Mouse (Mus musculus) T-cell, adult 2 months (primary cell): ENCODE measurements at regions not wholly inside any gene's neighbourhood (a gene's known extent, or its start where the extent isn't known, plus 50 kb on each side); places are given as distances from the start of the nearest gene placed in this dataset.
"Not testable (repeated sequence)": the region's sequence is repeated elsewhere in the genome, so short reads cannot be mapped to it uniquely, and the experiment has no call there.

Source experiments
- DNase-seq: peaks from one replicate; pipeline ENCODE4 v3.0.0; 2022; ENCODE audit warnings: low spot score

DNA sequence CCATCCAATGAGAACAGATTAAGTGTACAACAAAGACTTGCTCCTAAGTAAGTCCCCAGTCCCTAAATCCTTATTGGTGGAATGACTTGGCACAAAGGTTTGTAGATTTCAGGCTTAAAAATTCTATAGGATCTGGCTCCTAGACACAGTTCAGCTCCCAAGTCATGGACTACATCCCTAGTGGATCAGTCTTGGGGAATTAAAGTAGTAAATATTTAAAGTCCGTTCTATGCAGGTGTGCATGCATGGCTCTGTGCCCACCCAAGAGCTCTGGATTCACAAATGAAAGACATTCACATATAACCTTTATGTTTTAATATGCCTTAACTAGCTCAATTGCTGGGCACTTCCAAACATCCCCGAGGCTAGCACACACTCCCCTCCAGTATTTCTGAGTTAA is 162.8 kb downstream of the Akr1d1 start:
- DNase-seq: no peak

DNA sequence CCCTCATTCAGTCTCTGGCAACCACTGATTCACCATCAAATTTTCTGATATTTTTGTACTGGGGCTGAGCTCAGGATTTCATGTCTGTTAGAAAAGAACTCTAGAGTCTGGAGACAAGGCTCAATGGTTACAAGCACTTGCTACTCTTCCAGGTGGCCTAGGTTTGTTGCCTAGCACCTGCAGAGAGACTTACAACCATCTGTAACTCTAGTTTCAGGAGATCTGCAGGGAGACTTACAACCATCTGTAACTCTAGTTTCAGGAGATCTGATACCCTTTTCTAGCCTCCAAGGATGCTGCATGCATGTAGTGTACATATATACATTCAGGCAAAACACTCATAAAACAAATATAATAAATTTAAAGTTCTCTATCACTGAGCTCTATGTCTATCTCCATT is 166.1 kb downstream of the Akr1d1 start:
- no peak for DNase-seq

DNA sequence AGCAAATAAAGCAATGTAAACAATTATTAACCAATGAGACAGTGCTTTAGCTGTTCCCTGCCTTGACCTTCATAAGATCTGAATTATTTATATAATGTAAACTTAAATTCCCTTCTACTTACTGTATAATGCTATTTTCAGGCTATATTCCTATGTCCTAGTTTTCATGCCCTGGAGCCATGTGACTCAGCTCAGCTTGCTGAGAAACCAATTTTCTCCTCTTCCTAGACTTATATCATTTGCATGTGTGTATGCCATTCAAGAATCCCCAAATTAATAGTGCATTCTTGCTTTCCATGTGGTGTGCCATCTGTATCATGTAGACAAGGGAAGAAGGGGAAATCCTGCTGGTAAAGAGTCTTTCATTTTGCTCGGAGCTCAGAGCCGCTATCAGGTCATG is 166.7 kb upstream of the Trim24 start:
- no peak for DNase-seq

DNA sequence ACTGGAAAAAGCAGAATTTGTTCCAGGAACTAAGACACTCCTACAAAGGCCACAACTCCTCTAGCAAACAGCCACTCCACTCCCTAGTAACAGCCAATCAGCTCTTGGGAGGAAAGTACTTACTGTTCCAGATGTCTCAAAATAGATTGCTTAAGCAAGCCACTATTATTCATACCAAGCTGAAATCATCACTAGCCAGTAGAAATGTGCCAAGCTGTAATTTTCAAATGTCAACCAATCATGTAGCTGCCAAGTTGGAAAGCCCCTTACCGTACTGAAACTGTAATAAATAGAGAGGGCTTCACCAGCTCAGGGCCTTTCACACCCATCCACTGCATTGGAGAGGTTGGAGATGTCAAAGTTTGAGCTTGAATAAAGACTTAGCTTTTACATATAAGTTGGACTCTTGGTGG is 164.9 kb upstream of the Trim24 start:
- no peak for DNase-seq

DNA sequence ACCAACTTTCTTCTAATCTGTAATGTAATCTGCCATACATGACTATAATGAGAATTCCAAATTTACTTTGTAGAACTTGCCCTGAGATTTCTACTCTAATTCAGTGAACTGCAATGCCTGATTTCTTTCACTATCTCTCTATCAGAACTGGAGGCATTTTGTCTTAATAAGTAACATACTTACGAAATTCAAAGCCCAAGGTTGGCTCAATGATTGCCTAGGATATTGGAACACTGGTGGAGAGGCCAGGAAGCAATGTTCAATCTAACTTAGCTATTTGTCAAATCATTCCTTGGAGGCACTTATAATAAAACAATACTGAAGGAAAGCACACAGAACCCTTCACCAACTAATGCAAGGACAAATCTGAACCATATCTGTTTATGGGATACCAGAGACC is 162.9 kb upstream of the Trim24 start:
- not testable (repeated sequence) for DNase-seq

DNA sequence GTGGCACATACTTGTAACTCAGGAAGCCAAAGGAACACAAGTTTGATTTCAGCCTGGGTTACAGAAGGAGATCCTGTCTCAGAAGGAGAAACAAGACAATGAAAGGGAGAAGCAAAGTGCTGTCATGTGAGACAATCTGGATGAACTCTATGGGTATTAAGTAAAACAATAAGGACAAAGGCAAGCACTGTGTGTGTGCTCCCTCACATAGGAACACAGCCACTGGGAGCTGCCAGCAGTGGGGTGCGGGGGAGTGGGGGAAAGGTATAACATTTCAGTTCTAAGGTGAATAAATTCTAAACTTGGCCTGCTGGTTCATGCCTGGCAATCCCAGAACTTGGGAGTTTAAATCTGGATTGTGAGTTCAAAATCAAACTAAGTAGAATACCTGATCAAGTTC is 158.8 kb upstream of the Trim24 start:
- no peak for DNase-seq

DNA sequence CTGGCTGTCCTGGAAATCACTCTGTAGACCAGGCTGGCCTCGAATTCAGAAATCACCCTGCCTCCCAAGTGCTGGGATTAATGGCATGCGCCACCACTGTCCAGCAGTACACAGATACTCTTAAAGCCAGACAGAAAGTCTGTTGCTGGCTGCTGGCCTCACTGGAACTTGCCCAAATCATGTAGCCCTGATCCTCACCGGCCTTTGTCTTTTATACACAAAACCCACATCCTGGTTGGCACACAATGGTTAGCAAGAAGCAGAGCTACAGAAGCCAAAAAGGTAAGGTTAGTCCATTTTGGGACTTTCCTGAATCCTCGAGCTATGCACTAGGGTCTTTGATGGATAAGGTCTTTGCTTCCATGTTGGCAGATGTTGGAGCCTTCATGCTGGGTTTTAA is 157.2 kb upstream of the Trim24 start:
- DNase-seq: no peak

DNA sequence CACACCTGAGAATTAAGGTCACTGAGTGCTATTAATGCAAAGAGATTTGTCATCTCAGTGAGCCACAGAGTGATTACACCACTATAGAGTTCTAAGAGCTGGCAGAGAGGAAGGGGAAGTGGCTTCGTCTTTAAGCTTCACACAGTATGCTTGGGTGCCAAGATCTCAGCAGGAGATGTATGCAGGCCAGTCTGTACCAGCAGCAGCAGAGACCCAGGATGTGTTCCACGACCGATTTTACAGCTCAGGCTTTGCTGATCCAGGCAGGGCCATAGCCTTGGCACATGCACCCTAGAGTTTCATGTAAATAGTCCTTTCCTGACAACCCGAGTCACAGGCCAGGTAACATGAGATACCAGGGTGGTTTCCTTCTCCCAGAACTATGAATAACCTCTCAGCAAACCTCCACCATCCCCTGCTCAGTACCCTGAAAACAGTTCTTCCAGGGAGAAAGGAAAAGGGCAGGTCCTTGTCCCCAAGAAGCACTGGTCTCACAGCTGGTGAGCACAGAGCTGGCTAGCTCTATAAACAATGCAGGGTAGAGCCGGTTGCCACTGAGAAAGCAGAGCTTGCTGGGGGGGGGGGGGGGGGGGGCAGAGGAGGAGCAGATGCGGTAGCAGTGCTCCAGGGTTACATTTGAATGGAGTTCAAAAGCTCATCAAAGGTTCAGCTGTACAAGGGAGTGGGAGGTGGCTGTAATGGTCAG is 156.2 kb upstream of the Trim24 start:
- peak; percentile 71 for DNase-seq

DNA sequence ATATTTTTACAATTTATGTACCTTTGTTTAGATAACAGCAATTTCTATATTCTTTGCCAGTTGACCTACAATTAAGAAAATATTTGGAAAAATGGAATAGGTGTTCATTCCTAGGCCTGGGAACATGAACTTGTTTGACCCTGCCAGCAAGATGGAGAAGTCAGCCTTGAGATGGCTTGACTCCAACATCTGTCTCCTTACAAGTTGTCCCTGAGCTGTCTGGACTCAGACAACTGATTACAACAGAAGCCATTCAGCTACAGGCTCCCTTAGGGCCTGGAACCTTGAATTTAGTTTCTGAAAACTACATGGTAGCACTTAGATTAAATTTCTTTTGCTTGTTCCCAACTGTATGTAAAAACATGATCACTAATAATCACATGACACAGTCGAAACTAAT is 148.9 kb upstream of the Trim24 start:
- no peak for DNase-seq

DNA sequence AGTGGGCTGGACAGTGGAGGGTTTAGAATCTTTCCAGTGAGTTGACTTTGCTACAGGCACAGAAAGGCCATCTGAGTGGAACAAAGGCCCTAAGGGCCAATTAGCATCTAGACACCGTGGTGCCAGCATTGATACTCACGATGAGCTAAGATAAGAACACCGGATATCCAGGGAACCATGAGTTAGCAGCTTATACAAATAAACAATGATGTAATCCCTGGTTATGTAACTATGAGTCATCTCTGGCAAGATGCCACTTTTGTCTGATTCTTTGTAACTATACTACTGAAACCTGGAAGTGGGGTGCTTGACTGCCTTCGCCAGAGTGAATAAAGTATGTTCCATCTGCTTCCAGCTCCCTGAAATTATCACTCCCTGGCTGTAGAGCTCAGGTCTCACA is 147.3 kb upstream of the Trim24 start:
- peak; percentile 39 for DNase-seq

DNA sequence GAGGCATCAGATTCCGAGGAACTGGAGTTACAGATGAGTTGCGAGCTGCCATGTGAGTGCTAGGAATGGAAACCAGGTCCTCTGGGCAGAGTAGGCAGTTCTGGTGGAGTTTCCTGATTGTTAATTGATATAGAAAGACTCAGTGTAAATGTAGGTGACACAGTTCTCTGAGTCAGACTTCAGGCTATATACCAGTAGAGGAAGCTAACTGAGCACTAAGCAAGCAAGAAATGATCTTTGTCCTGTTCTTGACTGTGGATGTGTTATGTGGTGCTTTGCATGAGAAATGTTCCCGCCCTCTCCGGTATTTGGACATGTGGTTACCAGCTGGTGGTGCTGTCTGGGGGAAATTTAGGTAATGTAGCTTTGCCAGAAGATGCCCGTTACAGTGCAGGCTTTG is 146.4 kb upstream of the Trim24 start:
- DNase-seq: no peak

DNA sequence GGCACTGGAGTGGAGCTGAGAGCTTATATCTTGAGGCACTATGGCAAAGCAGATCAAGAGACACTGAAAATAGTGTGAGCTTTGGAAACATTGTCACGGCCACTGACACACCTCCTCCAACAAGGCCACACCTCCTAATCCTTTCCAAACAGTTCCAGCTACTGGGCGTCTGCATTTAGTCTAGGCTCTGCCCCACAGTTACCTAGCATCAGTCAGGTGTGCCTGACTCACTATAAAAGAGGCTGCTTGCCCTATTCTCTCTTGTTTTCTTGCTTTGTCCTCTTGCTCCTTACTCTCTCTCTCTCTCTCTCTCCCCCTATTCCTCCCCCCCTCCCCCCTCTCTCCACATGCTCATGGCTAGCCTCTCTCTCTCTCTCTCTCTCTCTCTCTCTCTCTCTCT is 142.0 kb upstream of the Trim24 start:
- DNase-seq: no peak

DNA sequence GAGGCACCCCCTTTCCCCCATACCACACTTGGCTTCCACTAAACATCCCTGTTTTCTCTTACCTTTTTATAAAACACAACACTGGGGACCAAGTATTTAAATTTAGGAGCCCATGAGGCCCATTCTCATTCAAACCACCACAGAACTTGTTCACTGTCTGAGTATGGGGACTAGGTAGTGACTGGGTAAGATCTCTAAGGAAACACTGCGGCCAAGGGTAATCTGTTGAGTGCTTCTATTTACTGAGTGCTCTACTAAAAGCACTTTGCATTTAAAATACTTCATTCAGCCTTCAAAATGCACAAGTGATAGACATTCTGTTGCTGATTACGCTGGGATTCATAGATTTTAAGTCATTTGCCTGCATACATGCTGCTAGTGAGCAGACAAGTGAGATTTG is 141.4 kb upstream of the Trim24 start:
- DNase-seq: no peak

DNA sequence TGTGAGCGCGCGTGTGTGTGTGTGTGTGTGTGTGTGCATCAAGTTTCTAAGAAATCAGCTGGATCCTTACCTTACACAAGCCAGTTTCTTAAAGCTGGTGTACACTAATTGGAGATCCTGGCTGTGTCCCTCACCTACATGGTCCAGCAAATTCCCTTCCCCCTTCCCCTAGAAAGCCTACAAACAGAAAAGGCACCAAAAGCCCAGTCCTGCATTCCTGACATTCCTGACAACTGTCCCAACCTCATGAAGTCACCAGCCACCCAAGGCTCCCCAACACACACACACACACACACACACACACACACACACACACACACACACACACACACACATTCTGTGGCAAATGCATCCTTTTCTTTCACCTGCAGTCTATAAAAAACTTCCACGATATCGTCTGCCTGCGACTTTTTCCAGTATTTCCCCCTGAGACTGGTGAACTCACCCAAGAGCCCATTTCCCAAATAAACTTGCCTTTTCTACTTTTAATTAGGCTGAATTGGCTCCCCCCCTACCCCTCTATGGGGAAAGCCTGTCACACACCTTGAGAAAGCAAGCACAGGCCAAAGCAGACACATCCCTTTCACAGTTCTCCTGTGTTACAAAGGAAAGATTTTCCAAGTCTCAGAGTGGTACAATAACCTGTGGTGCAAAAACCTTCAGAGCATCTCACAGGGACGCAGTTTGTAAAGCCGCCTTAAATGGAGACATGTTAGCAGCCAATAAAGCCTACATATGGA is 139.9 kb upstream of the Trim24 start:
- no peak for DNase-seq

DNA sequence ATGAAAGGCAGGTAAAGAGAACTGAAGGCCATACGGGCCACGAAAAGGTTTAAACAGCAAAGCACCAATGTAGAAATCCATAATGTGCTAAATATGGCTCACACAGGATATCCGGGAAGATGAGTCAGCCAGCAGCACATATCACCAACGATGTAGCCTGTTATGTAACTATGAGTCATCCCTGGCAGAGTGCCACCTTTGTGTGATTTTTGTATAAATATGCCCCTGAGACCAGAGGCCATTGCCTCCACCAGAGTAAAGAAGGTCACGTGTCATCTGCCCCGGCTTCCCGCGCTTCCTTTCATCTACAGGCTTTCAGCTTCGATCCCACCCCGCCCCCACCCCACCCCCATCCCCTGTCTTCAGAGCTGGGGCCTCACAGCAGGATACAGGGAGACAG is 138.2 kb upstream of the Trim24 start:
- peak; percentile 90 for DNase-seq

DNA sequence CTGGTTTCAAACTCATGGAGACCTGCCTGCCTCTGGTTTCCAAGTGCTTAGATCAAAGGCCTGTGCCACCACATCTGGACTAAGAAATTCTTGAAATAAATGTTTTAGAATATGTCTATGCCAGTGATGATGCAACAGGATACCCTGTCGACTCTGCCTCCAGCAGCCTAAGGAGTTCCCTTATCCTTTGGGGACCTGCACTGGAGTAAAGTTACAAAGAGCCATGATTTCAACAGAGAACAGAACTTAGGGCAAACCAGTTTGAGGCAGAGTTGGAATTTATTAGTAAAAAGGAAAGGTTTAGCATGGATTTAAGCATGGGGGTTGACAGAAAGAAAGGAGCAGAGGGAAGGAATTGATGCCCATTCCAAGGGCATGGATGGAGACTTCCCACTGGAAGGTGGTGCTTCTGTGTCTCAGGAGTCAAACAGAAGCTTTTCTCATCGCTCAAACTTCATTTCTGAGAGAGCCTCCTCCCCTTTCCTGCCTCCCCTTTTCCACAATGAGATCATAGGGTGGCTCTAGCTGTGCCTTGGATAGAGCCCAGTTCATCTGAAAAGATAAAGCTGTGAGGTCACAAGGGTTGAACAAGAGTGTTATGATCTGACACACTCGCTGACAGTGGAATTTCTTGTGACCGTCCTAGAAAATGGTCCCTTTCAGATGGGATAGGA is 135.2 kb upstream of the Trim24 start:
- DNase-seq: no peak

DNA sequence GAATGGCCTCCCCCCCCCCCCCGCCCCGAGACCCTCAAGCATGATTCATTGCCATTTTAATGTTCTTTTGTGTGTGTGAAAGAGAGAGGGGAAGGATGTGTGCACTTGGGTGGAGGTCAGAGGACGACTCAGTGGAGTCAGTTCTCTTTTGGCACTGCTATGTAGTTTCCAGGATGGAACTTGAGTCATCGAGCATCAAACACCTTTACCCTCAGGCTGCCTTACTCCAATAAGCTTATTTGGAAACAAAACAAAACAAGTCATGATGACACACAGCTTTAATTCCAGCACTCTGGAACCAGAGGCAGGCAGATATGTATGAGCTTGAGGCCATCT is 134.7 kb upstream of the Trim24 start:
- no peak for DNase-seq

DNA sequence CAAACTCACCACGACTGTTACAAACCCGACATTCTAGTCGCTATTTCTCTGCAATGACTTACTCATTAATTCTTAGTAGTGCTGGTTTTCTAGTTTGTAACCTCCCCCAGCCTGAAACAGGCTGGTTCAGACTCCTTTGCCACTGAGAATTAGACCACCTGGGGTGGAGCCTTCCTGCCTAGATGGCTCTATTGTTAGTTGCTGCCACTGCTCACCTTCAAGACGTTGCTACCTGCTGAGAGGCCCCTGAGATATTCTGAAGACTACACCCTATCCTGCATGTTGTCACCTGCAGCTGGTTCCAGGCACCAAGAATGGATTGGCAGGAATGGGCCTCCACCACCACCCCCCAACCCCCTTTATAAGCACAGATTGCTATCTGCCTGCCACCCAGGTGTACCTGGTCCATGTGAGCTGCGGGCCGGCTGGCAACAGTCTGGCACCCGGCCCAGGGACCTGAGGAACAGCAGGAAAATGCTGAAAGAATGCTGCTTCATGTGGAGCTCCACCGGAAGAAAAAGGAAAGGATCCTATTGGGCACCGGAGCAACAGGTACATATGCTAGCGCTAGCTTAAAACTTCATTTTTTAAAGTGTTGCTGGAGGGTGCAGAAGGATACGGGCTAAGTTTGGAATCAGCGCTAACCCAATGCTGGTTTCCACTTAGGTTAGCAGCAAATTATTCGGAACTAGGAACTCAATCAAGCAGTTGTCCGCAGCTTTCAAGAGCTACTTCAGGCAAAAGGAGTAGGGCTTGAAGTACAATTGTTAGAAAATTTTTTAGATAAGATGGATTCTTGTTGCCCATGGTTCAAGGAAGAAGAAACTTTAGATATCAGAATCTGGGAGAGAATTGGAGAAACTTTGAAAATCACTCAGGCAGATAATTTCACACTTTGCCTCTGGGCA is 129.4 kb upstream of the Trim24 start:
- no peak for DNase-seq

DNA sequence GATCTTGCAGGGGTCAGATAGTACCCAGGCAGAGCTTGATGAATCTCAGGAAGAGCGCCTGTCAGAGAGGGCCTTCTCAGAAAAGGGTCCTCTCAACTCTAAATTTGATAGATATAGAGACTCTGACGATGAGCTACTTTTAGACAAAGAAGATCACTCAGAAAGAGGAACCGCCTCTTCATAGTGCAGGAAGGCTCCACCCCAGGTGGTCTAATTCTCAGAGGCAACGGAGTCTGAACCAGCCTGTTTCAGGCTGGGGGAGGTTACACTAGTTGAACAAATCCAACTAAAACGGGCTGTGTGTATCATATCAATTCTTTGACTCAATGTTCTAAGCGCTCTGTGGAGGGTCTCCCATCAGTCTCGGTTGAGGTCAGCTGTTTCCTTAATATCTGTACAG is 128.7 kb upstream of the Trim24 start:
- DNase-seq: not testable (repeated sequence)

DNA sequence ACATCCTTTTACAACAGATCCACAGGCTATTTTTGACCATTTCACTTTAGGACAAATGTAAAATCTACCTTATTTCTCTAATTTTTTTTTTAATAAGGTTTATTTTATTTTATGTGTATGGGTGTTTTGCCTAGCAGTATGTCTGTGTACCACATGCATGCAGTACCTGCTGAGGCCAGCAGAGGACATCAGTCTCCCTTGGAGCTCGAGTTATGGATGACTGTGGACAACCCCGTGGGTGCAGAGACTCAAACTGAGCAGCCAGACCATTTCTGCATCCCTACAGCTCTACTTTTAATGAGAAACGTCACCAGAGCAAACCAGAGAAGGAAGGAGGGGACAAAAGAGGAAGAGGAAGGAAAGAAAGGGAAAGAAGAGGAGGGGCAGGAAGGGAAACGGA is 125.9 kb upstream of the Trim24 start:
- no peak for DNase-seq

DNA sequence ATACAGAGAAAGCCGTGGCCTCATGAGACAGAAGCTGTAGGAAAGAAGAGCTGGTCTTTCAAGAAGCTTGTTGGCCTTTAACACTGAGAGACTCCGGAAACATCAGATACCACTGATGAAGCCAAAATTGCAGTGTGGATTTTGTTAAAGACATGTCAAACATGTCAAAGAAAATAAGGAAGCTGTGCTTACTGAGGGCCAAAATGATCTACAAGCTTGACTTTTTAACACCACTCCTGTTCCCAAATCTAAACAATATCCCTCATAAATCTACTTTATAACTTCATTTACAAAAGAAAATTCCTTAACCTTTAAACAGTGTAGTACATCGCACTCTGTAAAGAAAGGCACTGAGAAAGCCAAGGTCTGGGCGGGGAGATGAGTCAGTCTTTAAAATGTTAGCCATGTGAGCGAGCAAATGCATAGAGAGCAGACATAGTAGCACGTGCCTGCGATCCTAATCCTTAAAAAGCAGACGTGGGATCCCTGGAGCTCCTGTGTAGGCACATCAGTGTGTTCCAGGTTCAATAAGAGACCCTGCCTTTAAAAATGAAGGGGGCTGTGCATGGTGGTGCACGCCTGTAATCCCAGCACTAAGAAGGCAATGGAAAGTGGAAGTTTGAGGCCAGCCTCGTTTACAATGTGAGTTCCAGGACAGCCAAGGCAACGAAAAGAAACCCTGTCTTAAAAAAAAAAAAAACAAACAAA is 125.1 kb upstream of the Trim24 start:
- DNase-seq: no peak

DNA sequence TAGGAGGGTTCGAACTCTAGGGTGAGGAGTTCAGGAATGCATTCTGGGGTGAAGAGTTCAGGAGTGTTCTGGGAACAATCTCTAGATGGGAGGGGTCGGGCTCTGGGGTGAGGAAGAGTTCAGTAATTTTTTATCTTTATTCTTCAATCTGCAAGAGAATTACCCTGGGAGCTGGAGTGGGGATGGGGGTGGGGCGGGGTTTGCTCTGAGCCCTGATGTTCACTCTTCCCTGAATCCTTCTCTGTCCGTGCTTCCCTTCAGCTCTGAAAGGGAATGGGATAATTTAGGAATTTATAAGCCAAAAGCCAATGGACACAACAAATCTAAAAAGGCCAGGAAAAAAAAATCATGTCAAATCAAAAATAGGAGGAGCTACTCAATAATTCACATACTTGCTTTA is 122.8 kb upstream of the Trim24 start:
- not testable (repeated sequence) for DNase-seq
